In genomic region chr3:145757844-145758243, GRCm38 (mm10) we compare ENCODE assay signal across 9 mouse cellular contexts. TPM values are rescaled to one million over a fixed set of nuclear protein-coding genes. Genes with fewer than 3 reads are reported as not detected.
DNase-seq lines count a peak whose midpoint lies in the region; ATAC-seq lines count a peak whose summit lies in the region.
"Had no signal": no experiment of that assay in that cellular context is flagged by ENCODE, and none has a peak within 500 bp of the region (broad histone marks: within the 10 kb centered on the region; RNA-seq: fewer than 3 reads in every experiment).

No protein-coding gene starts in this region.

- no peaks in the 10 kb centered on the region for H3K36me3 ChIP-seq in heart, embryonic 14.5 days (ENCODE audit: control insufficient read depth, insufficient read depth, low read length)
- no peaks in the 10 kb centered on the region for H3K36me3 ChIP-seq in embryonic facial prominence, embryonic 12.5 days
- H3K36me3 ChIP-seq in intestine, embryonic 15.5 days, result no peaks in the 10 kb centered on the region
- H3K36me3 ChIP-seq in midbrain, embryonic 14.5 days (ENCODE audit: control insufficient read depth, insufficient read depth, low read length), result no peaks in the 10 kb centered on the region

- DNase-seq in heart, adult 9 months (ENCODE audit: low spot score in 2 of 2), result no peak
- no peak for DNase-seq in midbrain, embryonic 14.5 days
- DNase-seq in testis, postnatal 10 days (ENCODE audit: low spot score), result no peak
- no peak for DNase-seq in Muller cell, postnatal 12 days (ENCODE audit: inconsistent ontology term)
- no peak for DNase-seq in right cerebral cortex, postnatal 36 days (ENCODE audit: low spot score in 2 of 2)

- peak overlapping the region in 1 of 2 experiments; percentile 62; a peak in 2 of 4 replicates for H3K4me3 ChIP-seq in heart, embryonic 14.5 days (ENCODE audit: control insufficient read depth in 1 of 2, insufficient read depth in 1 of 2, low read depth in 1 of 2, low read length in 2 of 2)
- H3K4me3 ChIP-seq in embryonic facial prominence, embryonic 12.5 days, result no peak overlapping the region; the same call in 1 of the 2 replicates
- no peak overlapping the region for H3K4me3 ChIP-seq in intestine, embryonic 15.5 days (replicated peaks)
- no peak overlapping the region for H3K4me3 ChIP-seq in midbrain, embryonic 14.5 days (replicated peaks; ENCODE audit: low read depth, low read length)

- peaks cover 16% of the 10 kb centered on the region for H3K27me3 ChIP-seq in heart, embryonic 14.5 days (ENCODE audit: control insufficient read depth, insufficient read depth, low read length)
- peaks cover 26% of the 10 kb centered on the region for H3K27me3 ChIP-seq in embryonic facial prominence, embryonic 12.5 days
- no peaks in the 10 kb centered on the region for H3K27me3 ChIP-seq in intestine, embryonic 15.5 days (replicated peaks)
- H3K27me3 ChIP-seq in midbrain, embryonic 14.5 days (ENCODE audit: control insufficient read depth, insufficient read depth, low read length), result no peaks in the 10 kb centered on the region
- H3K27me3 ChIP-seq: CH12.LX had no signal

- 27% methylated on average over 4 of the region's 4 CpGs for WGBS in heart, embryonic 14.5 days
- WGBS in embryonic facial prominence, embryonic 12.5 days, result 33% methylated on average over 4 of the region's 4 CpGs
- 37% methylated on average over 4 of the region's 4 CpGs for WGBS in intestine, embryonic 15.5 days
- 50% methylated on average over 4 of the region's 4 CpGs for WGBS in midbrain, embryonic 14.5 days

- H3K9me3 ChIP-seq in heart, embryonic 14.5 days (ENCODE audit: control insufficient read depth, low read length), result no peaks in the 10 kb centered on the region
- no peaks in the 10 kb centered on the region for H3K9me3 ChIP-seq in embryonic facial prominence, embryonic 12.5 days
- H3K9me3 ChIP-seq in intestine, embryonic 15.5 days, result no peaks in the 10 kb centered on the region
- H3K9me3 ChIP-seq in midbrain, embryonic 14.5 days (ENCODE audit: control insufficient read depth, low read length), result no peaks in the 10 kb centered on the region

- H3K4me1 ChIP-seq in heart, embryonic 14.5 days (ENCODE audit: control insufficient read depth in 2 of 2, insufficient read depth in 2 of 2, low read length in 2 of 2), result peaks cover 14 to 15% of the 10 kb centered on the region in 2 experiments
- H3K4me1 ChIP-seq in embryonic facial prominence, embryonic 12.5 days, result peaks cover 17% of the 10 kb centered on the region
- peaks cover 8% of the 10 kb centered on the region; the same call in 1 of the 2 replicates for H3K4me1 ChIP-seq in intestine, embryonic 15.5 days (replicated peaks)
- peaks cover 10% of the 10 kb centered on the region; the same call in 1 of the 2 replicates for H3K4me1 ChIP-seq in midbrain, embryonic 14.5 days (ENCODE audit: control insufficient read depth, insufficient read depth, low read length)

- peak overlapping the region; percentile 100 for H3K4me2 ChIP-seq in heart, embryonic 14.5 days (ENCODE audit: low read length)
- peak overlapping the region; percentile 99 for H3K4me2 ChIP-seq in embryonic facial prominence, embryonic 12.5 days (replicated peaks)
- peak overlapping the region; percentile 100 for H3K4me2 ChIP-seq in intestine, embryonic 15.5 days (replicated peaks)
- H3K4me2 ChIP-seq in midbrain, embryonic 14.5 days (ENCODE audit: low read length), result peak overlapping the region; percentile 91

- H3K9ac ChIP-seq in heart, embryonic 14.5 days (ENCODE audit: low read length), result no peak overlapping the region
- no peak overlapping the region for H3K9ac ChIP-seq in embryonic facial prominence, embryonic 12.5 days
- no peak overlapping the region for H3K9ac ChIP-seq in intestine, embryonic 15.5 days
- H3K9ac ChIP-seq in midbrain, embryonic 14.5 days (replicated peaks; ENCODE audit: low read length), result no peak overlapping the region

- H3K27ac ChIP-seq in heart, embryonic 14.5 days (replicated peaks in 1 of 2; ENCODE audit: control insufficient read depth in 1 of 2, insufficient read depth in 1 of 2, low read depth in 2 of 2, low read length in 2 of 2), result no peak overlapping the region
- H3K27ac ChIP-seq in embryonic facial prominence, embryonic 12.5 days, result no peak overlapping the region
- no peak overlapping the region for H3K27ac ChIP-seq in intestine, embryonic 15.5 days
- no peak overlapping the region for H3K27ac ChIP-seq in midbrain, embryonic 14.5 days (replicated peaks; ENCODE audit: low read depth, low read length)

- no peak for ATAC-seq in heart, embryonic 14.5 days (ENCODE audit: insufficient number of reproducible peaks, insufficient read depth, low FRiP score, low read depth)
- ATAC-seq in embryonic facial prominence, embryonic 12.5 days (ENCODE audit: insufficient number of reproducible peaks, insufficient read depth, low FRiP score, low TSS enrichment), result no peak
- ATAC-seq in intestine, embryonic 15.5 days, result no peak
- no peak for ATAC-seq in midbrain, embryonic 14.5 days (ENCODE audit: low FRiP score, low TSS enrichment)

RNA-seq across cellular contexts. Expression of gene Ddah1, which starts 0.6 kb away (rescaled TPM):
- 23.9 and 28.9 TPM in 2 replicates for polyA plus RNA-seq in heart, embryonic 14.5 days (2014; fragmentation: Nextera tagmentation; extraction: Ambion mirVana)
- 38.8 and 41.3 TPM in 2 replicates for polyA plus RNA-seq in embryonic facial prominence, embryonic 12.5 days (2016; fragmentation: Nextera tagmentation; extraction: Ambion mirVana)
- 45.3 and 53.5 TPM in 2 replicates for polyA plus RNA-seq in intestine, embryonic 15.5 days (2015; fragmentation: Nextera tagmentation; extraction: Ambion mirVana)
- polyA plus RNA-seq in midbrain, embryonic 14.5 days (2014; fragmentation: Nextera tagmentation; extraction: Ambion mirVana), result 91.2 and 123 TPM in 2 replicates
